Mouse (Mus musculus): ENCODE data around the gene Prf1. TPM values are rescaled to one million over a fixed set of nuclear protein-coding genes. Genes with fewer than 3 reads are reported as not detected.

Gene Prf1
- polyA plus RNA-seq (2012; rRNA removed): 0.10 and 0.38 TPM in 2 replicates

- DNase-seq (ENCODE audit: extremely low spot score in 1 of 2, low spot score in 1 of 2): no peak
Observed at GRCm38 (mm10) chr10:61297477-61297876, at the start of gene Prf1. Gene Prf1 (plus strand): TSS chr10:61297833.

DNA sequence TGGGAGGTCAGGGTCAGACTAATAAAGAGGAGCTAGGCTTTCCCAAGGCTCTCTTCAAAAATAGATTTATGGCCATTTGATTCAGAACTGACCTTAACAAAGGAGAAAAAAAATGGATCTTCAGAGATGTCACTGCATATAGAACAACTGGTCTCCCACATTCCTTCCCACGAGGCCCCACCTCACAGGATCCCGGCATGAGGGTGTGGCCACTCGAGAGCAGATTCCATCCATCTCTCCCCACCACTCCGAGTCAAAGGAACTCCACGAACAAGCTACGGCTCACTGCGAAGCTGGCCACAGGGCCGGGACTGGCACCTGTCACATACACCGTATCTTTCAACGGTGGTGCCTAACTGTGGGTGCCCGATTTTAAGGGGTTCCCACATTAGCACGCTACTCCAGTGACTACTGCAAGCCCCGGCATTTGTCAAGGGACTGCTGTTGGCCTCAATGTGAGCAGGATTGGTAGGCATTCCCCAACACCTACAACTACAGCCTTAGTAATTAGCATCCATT is 49.0 kb upstream of the Prf1 start:
- DNase-seq (ENCODE audit: extremely low spot score in 1 of 2, low spot score in 1 of 2): no peak

GRCm38 (mm10) chr10:61249951-61250350 is 47.7 kb upstream of the Prf1 start:
- DNase-seq (ENCODE audit: extremely low spot score in 1 of 2, low spot score in 1 of 2): no peak

DNA sequence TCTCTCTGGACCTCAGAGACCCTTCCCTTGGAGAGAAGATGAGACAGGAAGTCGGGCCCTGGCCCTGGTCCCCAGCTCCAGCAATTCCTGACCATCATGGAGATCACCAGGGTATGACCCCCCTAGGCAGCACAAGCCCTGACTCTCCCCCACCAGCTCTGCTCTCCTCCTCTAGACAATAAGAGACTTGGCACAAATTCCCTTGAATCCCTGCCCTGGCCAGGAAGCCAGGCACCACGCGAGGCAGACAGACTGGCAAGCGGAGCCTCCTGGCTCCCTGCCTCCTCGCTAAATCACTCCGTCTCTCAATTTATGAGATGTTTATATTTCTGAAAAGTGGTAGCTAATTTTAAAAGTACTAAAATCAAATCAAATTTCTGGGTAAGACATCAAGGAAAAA is 42.9 kb upstream of the Prf1 start:
- peak in 1 of 2 experiments; percentile 61 for DNase-seq (ENCODE audit: extremely low spot score in 1 of 2, low spot score in 1 of 2)

- DNase-seq (ENCODE audit: extremely low spot score in 1 of 2, low spot score in 1 of 2): no peak
Observed at GRCm38 (mm10) chr10:61255190-61255589, 42.4 kb upstream of the Prf1 start.

DNA sequence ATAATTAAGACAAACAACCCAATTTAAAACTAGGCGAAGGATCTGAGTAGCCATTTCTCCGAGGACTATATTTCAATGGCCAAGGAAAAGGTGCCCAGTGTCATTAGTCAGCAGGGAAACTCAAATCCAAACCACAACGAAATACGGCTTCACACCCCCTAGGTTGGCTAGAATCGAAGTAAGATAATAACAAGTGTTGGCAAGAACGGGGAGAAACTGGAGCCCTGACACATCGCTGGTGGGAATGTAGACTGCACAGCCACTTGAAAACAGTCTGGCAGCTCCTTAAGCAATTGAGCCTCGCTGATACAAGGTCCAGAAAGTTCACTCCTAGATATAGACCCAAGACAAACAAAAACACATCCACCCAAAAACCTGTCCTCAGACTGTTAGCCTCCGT is 41.0 kb upstream of the Prf1 start:
- DNase-seq (ENCODE audit: extremely low spot score in 1 of 2, low spot score in 1 of 2): no peak

- peak; percentile 47 to 74 for DNase-seq (ENCODE audit: extremely low spot score in 1 of 2, low spot score in 1 of 2)
Observed at GRCm38 (mm10) chr10:61258131-61258530, 39.5 kb upstream of the Prf1 start.

GRCm38 (mm10) chr10:61261229-61262156 is 36.1 kb upstream of the Prf1 start:
- no peak for DNase-seq (ENCODE audit: extremely low spot score in 1 of 2, low spot score in 1 of 2)

GRCm38 (mm10) chr10:61263606-61264005 is 34.0 kb upstream of the Prf1 start:
- no peak for DNase-seq (ENCODE audit: extremely low spot score in 1 of 2, low spot score in 1 of 2)

GRCm38 (mm10) chr10:61267378-61267777 is 30.3 kb upstream of the Prf1 start:
- no peak for DNase-seq (ENCODE audit: extremely low spot score in 1 of 2, low spot score in 1 of 2)

GRCm38 (mm10) chr10:61272089-61272626 is 25.5 kb upstream of the Prf1 start:
- DNase-seq (ENCODE audit: extremely low spot score in 1 of 2, low spot score in 1 of 2): no peak

GRCm38 (mm10) chr10:61272631-61273030 is 25.0 kb upstream of the Prf1 start:
- DNase-seq (ENCODE audit: extremely low spot score in 1 of 2, low spot score in 1 of 2): no peak

- no peak for DNase-seq (ENCODE audit: extremely low spot score in 1 of 2, low spot score in 1 of 2)
Observed at GRCm38 (mm10) chr10:61273081-61273843, 24.4 kb upstream of the Prf1 start, which contains the start of gene Adamts14. Gene Adamts14 (minus strand): TSS chr10:61273438.

- no peak for DNase-seq (ENCODE audit: extremely low spot score in 1 of 2, low spot score in 1 of 2)
Observed at GRCm38 (mm10) chr10:61273844-61274215, 23.8 kb upstream of the Prf1 start.

GRCm38 (mm10) chr10:61274532-61274931 is 23.1 kb upstream of the Prf1 start:
- no peak for DNase-seq (ENCODE audit: extremely low spot score in 1 of 2, low spot score in 1 of 2)

DNA sequence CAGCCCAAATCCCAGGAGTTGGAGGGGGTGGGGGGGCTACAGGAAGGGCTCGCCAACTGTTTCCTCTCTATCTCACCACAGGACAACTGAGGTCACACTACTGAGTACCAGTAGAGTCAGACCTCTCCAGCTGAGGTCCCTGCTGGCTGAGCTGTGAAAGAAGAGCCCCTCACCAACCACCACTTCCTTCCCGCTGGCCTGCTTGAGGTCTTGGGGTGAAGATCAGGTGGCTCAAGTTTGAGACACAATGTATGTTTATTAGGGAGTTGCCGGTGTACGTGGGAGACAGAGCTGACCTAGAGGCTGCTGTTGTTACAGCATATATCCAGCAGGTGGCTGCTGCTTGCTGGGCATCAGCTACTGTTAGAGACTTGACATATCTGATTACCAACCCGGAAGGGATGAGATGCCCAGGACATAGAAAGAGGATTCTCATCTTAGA is 21.9 kb upstream of the Prf1 start:
- peak in 1 of 2 experiments; percentile 32 for DNase-seq (ENCODE audit: extremely low spot score in 1 of 2, low spot score in 1 of 2)

- DNase-seq (ENCODE audit: extremely low spot score in 1 of 2, low spot score in 1 of 2): no peak
Observed at GRCm38 (mm10) chr10:61277051-61277450, 20.6 kb upstream of the Prf1 start.

DNA sequence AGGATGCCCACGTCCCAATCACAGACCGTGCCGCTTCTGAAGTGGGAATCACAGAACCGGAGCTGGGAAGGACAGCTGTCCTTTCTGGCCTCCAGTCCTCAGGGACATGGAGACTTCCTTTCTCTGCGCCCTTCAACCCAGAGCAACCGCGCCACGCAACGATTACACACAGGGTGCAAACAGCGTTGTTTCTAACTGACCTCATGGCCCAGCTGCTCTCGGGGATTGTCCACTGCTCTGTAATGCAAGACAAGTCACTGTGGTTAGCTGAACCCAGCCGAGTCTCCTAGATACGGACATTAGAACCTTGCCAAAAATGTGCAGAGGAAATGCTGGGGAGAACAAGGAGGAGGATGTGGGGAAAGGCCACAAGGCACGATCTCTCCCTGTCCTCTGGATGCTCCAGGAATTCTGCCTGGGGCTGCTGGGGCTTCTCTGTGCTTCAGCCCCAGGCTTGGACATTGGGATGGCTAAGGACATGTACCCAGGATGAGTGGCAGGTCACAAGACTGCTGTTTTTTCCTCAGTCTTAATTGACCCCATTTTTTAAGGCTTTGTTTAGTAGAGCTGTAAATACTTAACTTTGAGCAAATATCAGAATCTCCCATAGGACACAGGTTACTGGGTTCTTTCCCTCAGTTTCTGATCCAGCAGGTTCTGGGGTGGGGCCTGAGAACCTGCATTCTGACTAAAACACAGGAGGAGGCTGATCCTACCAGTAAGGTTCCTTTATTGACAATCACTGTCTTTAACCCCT is 19.5 kb upstream of the Prf1 start:
- no peak for DNase-seq (ENCODE audit: extremely low spot score in 1 of 2, low spot score in 1 of 2)

DNA sequence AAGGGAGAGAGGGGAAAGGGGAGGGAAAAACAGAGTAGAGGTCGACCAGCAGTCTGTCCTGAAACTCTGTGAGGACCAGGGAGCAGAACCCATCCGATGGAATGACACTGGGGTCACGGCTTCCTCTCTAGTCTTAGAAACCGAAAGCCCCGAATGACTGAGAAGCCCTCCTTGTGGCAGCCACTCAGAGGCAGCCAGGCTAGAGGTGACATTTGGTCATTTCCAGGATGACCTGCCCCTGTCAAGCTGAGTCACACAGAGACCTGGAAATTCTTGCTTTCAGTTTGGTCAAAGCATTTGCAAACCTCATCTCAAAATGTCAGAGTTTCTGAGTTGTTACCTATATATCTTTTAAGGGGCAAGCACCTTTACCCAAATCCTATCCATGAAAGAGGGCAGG is 16.5 kb upstream of the Prf1 start:
- DNase-seq (ENCODE audit: extremely low spot score in 1 of 2, low spot score in 1 of 2): no peak

DNA sequence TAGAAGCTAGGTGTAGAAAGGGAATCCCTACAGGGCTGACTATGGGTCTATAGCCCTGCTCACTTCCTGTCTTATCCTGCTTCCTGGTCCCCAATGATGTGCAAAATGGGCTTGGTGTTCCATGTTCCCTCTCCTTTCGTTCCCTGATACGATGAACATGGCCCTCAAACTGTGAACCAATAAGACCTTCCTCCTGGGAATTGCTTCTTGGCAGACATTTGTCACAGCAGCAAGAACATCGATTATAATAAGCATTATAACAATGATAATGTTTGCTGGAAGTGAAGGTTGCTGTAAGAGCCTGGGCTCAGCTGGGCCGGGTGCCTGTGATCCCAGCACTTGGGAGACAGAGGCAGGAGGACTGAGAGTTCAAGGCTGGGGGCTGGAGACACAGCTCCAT is 13.3 kb upstream of the Prf1 start:
- no peak for DNase-seq (ENCODE audit: extremely low spot score in 1 of 2, low spot score in 1 of 2)
